Mouse (Mus musculus) cerebellum, postnatal 14 days (tissue): ENCODE measurements at regions not wholly inside any gene's neighbourhood (a gene's known extent, or its start where the extent isn't known, plus 50 kb on each side); places are given as distances from the start of the nearest gene placed in this dataset.
A peak's percentile ranks its signal among the peaks of the same experiment; 100 is the strongest.

Experiments
- DNase-seq, 2 experiments: peaks; one replicate each; pipeline ENCODE4 v3.0.0; 2021; ENCODE audit warnings: mixed read lengths in 2 of 2

DNA sequence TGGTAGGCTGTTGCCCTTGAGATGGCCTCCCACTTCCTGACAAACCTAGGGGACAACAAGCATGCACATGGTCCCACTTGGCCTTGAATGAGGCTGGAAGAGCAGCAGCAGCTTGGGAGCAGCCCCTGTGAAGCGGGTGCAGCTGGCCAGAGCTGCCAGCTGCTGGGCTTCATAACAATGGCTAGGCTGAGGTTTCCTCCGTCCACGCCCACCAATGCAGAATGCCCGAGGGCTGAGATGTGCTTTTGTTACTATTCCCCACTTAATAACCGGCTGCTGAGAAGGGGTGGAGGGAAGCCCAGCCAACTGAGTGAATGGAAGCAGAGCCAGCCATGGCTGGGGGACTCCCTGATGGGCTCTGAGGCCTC, 202.1 kb downstream of the Sox11 start:
- no peak for DNase-seq

DNA sequence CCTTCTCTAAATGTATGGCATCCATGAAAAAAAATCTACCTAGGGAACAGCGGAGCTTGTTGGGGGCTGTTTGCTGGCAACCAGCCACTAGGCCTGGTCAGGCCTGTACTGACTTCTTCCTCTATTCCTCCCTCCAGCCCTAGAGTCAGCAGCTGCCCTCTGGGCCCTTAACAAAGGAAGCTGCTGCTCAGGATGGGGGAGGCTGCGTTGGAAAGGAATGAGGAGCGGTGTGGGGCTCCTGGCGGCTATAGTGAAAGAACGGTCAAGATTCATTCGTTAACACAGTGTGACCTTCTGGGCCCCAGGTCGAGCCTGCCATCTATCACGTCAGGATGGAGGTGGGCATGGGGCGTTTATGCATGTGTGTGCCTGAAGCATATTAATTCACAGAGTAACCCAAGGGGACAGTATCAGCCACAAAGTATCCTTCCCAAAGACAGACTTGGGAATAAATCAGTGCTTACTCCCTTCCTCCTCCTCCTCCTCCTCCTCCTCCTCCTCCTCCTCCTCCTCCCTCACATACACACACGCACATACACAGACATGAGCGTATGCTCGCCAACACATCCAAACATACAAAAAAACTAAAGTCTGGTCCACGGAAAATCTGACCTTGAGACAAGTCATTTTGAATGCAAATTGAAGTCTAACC, 202.6 kb downstream of the Sox11 start:
- no peak for DNase-seq

GRCm38 (mm10) chr12:27138663-27139633, 203.4 kb downstream of the Sox11 start:
- DNase-seq: no peak

DNA sequence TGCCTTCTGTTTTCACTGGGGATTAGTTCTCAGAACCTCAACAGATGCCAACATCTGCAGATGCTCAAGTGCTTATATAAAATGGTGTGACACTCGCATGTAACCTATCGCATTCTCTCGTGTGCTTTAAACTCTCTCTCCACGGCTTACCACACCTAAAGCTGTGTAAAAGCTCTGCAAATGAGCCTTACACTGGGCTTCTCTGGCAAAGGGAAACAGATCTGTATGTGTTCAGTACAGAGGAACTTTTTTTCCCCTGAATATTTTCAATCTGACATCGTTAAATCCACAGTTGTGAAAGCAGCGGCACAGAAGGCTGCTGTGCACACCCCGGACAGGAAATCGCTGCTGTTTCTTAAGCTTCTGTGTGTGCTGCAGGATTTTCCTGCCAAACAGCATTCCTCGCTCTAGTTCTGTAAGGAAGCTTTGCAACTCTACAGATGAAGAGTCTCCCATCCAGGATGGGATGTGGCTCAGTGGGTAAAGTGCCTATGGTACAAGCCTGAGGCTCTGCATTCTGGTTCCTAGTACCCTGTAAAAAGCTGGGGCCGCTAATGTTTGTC, 206.3 kb downstream of the Sox11 start:
- DNase-seq: no peak

DNA sequence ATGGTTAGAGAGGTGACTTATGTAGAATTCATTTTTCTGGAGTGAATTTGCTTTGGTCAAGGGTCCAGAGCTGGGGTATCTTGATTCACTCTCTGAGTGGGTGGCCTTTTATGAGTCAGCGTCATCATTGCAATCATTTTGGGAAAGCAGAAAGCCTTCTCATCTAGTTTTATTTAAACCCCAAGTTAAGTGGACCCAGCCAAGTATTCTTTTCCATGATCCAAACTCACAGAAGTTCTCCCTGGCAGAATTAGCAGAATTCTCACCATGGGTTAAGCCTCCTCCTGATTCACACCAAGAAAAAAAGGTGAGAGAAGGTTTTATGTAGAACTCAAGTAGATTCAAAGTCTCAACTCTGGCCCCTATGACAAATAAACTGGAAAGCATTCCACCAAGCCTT, 211.8 kb downstream of the Sox11 start:
- no peak for DNase-seq

- DNase-seq: no peak
These were observed 215.2 kb downstream of the Sox11 start for GRCm38 (mm10) chr12:27127054-27127605.

DNA sequence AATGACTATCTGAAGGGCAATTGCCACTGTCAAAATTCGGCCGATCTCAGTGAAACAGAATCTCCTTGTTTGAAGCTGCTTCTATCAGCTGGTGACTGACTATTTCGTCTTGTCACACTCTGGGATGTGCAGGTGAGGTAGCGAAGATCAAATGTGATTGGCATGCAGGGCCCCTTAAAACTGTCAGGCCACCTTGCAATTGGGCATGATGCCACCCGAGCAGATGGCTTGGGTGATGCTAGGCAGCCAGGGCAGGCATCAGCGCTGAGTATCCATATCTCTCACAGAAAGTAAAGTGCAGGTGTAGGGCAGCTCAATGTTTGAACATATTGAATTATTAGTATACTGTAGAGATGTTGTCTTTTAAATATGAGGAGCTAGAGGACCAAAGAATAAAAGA, 223.8 kb downstream of the Sox11 start:
- DNase-seq: peak; percentile 92 to 95

- DNase-seq: peak; percentile 72 to 83
These were observed 227.0 kb downstream of the Sox11 start for GRCm38 (mm10) chr12:27115392-27115791.

GRCm38 (mm10) chr12:27104925-27105571, 237.3 kb downstream of the Sox11 start:
- DNase-seq: peak; percentile 19

DNA sequence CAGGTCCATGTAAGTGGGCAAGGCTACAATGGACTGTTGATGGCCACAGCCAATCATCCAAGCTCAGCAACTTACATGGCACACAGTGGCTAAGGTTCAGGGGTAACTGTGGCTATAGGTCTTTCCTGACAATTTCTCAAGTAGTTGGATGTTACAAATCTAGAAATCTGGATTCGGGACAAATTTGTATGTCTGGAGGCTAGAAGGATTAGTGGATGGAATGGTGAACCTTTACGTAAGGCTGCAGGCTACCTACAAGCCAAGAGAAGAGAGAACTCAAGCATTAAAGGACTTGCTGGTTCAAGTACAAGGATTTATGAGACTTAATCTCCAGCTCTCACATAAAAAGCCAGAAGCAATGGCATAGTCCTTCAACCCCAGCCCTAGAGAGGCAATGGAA, 239.4 kb downstream of the Sox11 start:
- no peak for DNase-seq

DNA sequence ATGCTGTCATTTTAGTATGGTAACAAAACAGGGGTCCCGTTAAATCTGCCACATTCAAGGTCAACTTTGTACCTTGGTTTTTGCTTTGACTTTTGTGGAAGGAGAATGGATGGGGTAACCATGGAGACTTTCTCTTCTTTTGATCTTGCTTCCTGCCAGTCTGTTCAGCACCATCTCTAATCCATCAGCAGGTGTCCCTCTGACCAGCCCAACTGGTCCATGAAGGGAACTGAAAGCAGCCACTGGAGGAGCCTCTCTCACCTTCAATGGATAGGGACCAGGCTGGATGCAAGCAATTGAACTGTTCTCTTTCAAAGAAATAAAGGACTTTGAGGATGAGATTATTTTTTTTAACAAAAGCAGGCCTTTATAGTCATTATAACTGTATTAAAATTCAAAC, 253.2 kb downstream of the Sox11 start:
- no peak for DNase-seq

DNA sequence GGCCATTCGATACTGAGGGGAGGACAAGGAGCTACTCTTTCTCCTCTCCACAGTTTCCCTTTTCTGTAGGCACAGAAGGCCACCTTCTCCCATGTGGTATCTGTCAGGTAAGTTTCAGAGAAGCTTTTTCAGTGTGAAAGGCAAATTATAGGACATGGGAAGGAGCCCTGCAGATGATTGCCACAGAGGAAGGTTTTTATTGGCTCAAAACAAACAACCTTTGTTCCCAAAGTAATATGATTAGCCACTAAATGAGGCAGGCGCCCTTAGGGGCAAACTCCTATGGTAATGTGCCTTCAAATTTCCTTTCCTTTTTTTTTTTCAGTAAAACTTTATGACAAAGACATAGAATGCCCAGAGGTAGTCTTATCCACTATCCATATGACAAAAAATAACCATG, 256.5 kb downstream of the Sox11 start:
- no peak for DNase-seq

DNA sequence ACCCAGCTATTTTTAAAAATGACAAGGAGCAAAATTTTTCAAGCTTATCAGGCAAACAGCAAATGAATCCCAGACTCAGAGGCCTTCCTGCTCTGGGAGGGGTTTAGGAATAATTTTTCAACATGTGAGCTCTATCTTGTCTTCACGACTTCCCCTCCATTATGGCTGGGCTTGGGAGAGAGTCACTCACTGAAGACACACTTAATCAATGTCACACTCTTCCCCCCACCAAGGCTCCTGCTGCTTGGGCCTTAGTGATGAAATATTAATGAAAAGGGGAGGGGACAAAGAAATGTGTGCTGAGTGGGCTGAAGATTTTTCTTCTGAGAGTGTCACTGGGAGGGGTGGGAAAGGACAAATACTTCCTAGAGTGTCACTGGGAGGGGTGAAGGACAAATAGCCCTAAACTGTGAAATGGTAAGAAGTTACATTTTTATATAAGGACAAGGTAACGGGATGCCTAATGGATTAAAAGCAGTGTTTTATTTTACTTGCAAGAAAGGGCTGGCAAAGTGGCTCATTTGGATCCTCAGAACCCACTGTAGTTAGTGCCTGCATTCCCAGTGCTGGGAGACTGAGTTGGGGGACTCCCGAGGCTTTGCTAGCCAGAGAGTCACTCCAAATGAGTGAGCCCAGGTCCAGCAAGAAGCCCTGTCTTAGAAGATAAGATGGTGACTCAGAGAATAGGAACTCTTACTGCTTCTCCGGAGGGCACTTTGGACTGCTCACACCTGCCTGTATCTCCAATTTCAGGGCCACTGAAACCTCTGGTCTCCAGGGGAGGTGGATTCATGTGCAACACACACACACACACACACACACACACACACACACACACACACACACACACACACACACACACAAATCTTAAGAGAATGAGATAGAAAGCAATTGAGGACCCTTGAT, 258.5 kb downstream of the Sox11 start:
- DNase-seq: no peak

- peak; percentile 58 to 71 for DNase-seq
These were observed 259.3 kb downstream of the Sox11 start for GRCm38 (mm10) chr12:27083089-27083488.

- peak; percentile 62 to 76 for DNase-seq
These were observed 259.8 kb downstream of the Sox11 start for GRCm38 (mm10) chr12:27082624-27083023.

DNA sequence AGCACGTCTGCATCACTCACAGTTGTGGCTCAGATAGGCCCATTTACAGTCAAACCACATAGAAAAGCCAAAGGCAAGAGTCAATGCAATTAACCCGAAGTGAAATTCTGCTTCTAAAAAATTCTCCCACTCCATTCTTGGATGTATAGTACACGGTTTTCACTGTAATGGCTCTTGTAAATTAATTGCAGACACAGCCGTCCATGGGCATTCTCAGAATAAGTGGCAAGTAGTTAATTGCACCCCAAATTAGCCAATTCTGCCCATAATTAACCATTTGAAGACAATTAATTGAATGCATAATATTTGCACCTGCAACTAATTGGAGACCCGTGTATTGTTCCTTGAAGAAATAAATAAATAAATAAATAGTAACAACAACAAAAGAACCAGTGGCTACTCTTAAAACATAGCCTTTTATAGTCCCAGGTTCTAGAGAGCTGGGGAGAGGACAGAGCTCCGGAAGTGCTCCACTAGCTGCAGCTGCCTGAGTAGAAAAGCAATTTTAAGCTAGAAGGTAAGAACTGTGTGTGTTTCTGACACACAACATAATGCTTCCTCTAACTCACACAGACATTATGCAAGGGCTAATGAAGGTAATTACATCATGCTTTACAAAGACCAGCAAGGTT, 266.2 kb downstream of the Sox11 start:
- no peak for DNase-seq

DNA sequence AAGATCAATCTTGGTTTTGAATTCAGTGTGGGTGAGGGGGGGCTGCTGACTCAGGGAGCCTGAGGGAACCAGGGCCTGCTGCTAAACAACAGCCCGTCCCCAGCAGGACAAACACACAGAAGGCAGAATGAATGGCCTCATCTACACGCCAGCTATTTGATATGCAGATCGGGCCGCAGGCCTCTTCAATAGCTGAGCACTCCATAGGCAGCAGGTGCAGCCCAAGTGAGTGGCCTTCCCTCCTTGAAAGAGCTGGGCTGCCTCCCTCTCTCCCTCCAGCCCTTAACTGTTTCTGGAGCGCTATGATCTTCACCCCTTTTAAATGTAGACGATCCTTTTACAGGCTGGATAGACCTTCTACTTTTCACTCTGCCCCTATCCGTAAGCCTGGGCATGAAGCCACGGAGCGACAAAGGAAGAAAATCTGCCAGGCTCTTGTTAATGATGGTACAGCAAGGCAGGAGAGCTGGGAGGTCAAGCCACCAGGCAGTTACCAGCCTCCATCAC, 277.3 kb downstream of the Sox11 start:
- peak; percentile 53 to 70 for DNase-seq

DNA sequence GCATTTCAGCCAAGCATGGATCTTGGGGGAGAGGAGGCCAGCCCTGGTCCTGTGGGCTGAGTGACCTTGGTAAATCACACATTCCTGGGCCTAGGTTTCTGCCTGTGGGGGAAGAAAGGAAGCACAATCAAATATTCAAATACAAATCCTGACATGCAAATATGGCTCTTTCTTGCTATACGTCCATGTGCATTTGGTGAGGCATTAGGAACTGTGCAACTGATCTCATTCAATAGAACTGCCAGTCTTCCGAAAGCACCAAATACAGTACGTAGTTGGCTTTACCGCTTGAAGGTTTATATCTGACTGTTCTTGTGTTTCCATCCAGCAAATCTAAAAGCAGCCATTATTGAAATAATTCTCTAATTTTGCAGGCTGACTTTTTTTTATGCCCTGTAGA, 278.9 kb downstream of the Sox11 start:
- DNase-seq: no peak

GRCm38 (mm10) chr12:27062511-27063264, 279.7 kb downstream of the Sox11 start:
- DNase-seq: peak; percentile 24 to 26

DNA sequence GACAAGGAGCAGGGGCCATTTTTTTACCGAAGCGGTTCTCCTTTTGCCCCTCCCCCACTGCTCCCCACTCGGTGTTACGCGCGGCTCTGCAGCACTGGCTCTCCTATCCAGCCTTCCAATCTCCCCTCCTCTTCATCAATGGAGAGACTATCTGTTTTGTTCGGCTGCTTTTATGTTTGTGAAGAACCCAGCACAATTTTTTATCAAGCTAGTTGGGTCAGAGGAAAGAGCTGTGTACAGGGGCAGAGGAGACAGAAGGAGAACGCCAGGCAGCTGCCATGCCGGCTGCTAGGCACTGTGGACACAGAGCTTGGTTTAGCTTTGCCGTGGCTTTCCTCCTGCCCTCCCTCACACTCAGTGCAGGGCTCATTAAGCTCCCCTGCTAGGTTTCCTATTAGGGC, 280.3 kb downstream of the Sox11 start:
- DNase-seq: peak; percentile 67 to 78
